Mouse (Mus musculus) kidney, adult 11 months (tissue): ENCODE results near the gene Gm10945.

Experiments used
- DNase-seq: peaks from one replicate; pipeline ENCODE4 v3.0.0; 2022

Gene Gm10945

DNA sequence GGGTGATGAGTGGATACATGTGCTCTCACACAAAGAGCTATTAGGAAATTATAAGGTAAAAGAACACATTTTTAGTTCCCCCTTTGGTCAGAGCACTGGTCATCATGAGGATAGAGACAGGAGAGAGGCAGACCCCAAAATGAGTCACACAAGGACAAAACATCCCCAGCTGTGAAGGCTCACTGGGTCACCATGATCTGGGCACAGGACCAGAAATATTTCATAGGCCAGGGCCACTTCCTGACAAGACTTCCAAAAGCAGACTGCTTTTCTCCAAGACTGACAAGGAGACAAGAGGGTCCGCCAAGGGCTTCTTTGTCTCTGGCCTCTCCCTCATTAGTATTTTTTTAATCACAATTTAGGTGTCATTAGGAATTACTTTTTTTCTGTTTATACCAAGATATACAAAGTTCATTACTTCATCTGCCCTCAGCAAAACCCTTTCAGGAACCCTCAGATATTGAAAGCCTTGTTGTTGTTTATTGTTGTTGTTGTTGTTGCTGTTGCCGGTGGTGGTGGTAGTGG, at the start of gene Gm10945:
Gm10945 (minus strand) TSS at position 475 of the 525 bp plus-strand sequence.
- DNase-seq, result no peak

DNA sequence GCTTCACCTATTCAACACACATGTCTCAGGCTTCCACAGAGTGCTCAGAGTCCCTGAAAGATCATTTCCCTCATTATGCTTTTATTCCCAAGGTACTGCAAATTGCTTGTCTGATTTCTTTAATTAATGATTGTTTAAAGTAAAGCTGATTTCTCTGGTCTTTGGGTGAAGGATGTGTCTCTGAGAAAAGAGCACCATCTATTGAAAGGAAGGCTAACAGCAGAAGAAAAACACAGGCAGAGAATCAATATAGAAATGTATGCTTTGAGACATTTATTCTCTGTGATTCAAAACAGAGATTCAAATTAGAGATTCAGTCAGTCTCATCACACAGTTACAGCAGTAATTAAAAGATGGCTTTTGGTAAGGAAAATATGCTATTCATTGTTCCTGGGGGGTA, 28.7 kb upstream of the Gm10945 start:
- DNase-seq, result no peak

GRCm38 (mm10) chr10:6788517-6789237, 27.1 kb upstream of the Gm10945 start:
- DNase-seq, result no peak

DNA sequence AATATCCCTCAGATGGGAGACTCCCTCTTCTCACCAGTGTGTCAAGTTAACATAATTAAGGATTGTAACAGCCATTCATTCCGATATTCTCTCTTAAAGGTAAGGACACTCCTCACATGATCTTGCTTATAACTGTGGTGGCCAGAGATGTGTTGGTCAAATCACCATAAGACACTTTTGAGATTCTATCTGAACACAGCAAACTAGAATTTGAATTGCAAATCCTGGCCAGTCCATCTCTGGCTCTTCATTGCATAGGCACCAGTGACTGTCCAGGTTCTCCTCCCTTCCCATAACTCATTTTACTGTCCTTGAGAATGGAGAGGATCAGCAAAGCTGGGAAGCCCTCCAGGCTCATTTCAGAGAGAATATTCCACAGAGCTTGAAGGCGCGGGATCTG, 3.4 kb downstream of the Gm10945 start, which contains the start of gene Oprm1:
Oprm1 (plus strand) TSS at position 301 of the 400 bp plus-strand sequence.
- no peak for DNase-seq

GRCm38 (mm10) chr10:6753375-6753774, 8.2 kb downstream of the Gm10945 start:
- no peak for DNase-seq

- no peak for DNase-seq
Measured at GRCm38 (mm10) chr10:6728469-6728868, 33.1 kb downstream of the Gm10945 start.

DNA sequence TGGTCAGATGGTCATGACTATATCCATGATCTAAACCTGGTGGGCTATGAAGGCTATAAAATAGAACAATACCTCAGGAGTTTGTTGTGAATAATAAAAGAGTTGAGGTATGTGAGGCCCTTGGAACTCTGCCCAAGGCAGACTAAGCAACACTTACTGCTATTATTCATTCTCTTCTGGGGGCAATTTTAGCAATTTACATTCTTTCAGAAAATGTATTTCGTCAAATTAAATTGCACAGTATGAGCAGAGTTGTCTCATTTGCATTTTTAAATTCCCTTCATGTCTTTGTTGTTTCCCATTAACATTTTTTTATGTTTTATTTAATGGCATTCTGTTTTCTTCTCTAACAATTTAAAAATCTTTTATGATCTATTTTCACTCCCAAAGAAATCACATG, 37.8 kb downstream of the Gm10945 start:
- DNase-seq, result no peak

DNA sequence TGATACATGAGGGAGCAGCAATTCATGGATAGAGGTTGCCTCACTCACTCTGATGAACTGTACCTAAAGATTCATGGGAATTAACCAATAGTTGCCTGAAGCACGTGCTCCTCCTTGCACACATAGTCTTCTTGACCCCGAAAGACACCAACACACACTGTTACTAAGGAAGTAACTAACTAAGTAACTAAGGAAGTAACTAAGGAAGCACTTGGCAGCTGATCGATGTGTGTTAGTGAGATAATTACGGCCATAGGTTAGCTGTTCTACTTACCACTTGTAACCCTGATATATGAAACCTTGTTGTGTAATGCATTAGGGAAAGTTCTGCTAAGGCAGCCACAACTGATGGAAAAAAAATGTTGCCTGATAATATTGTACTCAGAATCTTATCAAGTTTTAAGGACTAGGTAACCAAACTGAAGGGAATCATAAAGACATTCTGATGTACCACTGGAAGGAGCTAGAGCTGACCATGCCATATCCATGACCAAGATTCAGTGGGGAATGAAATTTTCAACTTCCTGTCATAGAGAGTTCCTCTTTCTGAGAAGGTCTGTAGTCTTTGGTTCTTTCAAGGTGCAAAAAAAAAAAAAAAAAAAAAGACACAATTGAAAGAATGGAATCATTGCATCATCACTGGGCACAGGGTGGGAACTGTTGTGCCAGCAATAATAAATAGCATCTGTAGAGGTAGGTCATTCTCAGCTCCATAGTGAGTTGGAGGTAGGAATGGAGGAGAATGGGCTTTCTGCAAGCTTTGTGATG, 44.2 kb downstream of the Gm10945 start:
- DNase-seq, result no peak

DNA sequence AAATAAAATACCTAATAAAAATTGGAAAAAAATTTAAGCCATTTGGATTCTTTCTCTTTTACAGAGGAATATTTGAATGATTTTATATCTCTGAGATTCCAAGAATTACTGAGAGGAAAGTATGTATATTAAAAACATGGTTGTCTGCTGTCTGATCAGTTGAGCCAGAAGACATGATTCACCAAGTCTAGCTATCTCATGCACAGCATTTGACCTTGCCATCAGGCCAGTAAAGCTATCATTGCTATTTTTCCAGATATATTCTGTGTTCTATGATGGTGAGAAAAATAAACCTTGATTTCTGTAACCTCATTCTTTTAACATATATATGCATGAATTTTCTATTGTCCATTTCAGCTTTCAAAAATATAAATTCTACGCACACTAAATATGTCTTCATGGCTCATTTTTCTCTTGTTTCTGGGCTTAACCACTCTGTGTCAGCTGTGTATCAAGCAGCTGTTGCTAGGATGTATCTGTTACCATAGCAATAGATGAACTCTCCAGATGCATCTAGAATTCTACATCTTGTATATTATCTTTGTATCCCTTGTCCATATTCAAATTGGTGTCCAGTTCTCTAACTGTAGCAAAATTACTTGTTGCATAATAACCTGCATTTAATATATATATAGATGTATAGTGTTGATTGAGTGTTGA, 56.2 kb downstream of the Gm10945 start:
- no peak for DNase-seq

DNA sequence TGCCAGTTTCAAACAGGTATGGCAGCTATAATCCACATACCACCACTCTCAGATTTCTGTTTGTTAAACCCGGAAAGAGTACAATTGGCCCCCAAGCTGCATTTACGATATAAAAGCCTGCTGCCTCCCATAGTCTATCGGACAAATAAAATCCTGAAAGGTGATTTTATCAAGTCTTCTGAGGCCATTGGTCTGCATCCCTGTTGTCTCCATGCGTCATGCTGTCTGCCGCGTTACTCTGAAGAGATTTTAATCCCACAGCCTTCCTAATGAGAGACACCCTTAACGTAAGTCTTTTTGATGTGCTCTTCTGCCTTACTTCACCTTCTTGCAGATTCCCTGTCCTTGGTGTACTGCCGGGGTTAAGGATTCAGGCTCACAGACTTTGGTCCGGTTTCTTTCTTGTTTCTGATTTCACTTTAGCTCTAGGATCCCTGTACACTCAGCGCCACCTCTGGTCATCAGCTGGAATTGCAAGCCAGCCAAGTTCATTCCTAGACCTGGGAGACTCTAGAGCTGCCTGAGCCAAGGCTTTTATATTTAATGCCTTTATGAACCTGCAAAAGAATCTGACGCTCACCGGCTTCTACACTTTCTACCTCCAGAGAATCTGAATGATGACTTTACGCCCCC, 67.2 kb downstream of the Gm10945 start:
- DNase-seq, result no peak
